Mouse (Mus musculus) bone marrow macrophage, adult 2 months (primary cell): ENCODE results near the gene Neurog1.

Experiments used
- CTCF ChIP-seq: IDR thresholded peaks from 2 replicates; pipeline ENCODE4 v1.5.1; 2012; ENCODE audit warnings: low read depth, mild to moderate bottlenecking, low read length, moderate library complexity
- POLR2A ChIP-seq: IDR thresholded peaks from 2 replicates; pipeline ENCODE4 v1.6.1; 2012; ENCODE audit warnings: mild to moderate bottlenecking, low read depth, low read length, borderline replicate concordance

GRCm38 (mm10) chr13:56294908-56295307 is 42.9 kb upstream of the Neurog1 start:
- no peak for TF ChIP-seq CTCF
- TF ChIP-seq POLR2A, result no peak
